Mouse (Mus musculus) lung, adult 2 months (tissue): ENCODE results near the gene Prkg1. TPM values are rescaled to one million over a fixed set of nuclear protein-coding genes. Genes with fewer than 3 reads are reported as not detected.

Experiments
- DNase-seq: peaks from one replicate; pipeline ENCODE4 v3.0.0; 2022
- H3K4me1 ChIP-seq: fragments of 200-500 bp; 2 replicates; pipeline ENCODE4 v1.6.1; 2011; ENCODE audit warnings: low read length; ENCODE audit not compliant: control insufficient read depth, insufficient read depth
- H3K4me3 ChIP-seq: fragments of 200-500 bp; replicated peaks from 2 replicates; pipeline ENCODE3; 2011; ENCODE audit warnings: low read depth, mild to moderate bottlenecking, control low read depth, low read length; ENCODE audit errors: extremely low read depth
- CTCF ChIP-seq: fragments of 200-500 bp; IDR thresholded peaks from 2 replicates; pipeline ENCODE4 v1.5.1; 2011; ENCODE audit warnings: mild to moderate bottlenecking, low read length, control low read depth; ENCODE audit not compliant: insufficient read depth
- POLR2A ChIP-seq: fragments of 200-500 bp; IDR thresholded peaks from 2 replicates; pipeline ENCODE4 v1.6.1; 2011; ENCODE audit warnings: low read depth, mild to moderate bottlenecking, control low read depth, low read length, borderline replicate concordance; ENCODE audit errors: extremely low read depth
- WGBS: fragments of 180-500 bp; shearing (Covaris S2); methylation state at CpG from one replicate; pipeline ENCODE4 v1.1.7; 2018; 5-methylcytosine and 5-hydroxymethylcytosine counted together
- polyA plus RNA-seq: library from polyadenylated mRNA; depleted of rRNA; stranded (reverse); fragments of >200 nt; gene quantifications from 2 replicates; pipeline ENCODE4 v1.2.3, GENCODE M21; 2012

Prkg1 gene
- polyA plus RNA-seq, 1 experiment, result 6.0 TPM

DNA sequence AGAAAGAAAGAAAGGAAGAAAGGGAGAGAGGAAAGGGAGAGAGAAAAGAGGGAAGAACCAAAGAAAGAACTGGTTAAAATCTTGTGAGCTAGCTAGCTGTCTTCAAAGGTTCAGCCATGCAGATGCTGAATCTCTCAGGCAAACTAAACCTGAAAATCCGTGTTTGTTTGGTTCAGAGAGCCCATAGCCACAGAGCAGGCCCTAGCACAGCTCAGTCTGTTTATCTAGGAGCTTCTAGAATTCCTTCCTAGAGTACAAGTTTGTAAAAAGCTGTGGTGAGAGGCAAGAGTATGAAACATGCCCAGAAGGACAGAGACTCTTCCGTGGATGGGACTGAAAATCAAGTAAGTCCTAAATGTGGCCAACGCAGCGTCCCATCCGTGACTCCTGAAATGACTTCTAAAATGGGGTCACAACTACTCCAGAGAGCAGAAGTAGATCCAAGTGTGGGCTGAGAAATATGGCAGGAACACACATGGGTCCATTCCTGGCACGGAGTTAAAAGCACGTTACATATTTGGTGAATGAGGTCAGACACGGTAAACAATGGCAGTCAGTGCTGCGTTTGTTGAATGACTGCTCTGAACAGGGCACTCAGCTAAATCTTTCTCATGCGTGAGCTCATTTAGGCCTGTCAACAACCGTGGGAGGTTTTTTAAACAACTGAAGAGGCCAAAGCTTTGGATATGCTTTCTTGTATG, 13.7 kb downstream of the Prkg1 start:
- 26% methylated on average over 11 of the region's 11 CpGs for WGBS
- peaks cover 3% of the 10 kb centered on the region; the same call in 1 of the 2 replicates for H3K4me1 ChIP-seq
- DNase-seq, result peak; percentile 32
- TF ChIP-seq CTCF, result no peak
- TF ChIP-seq POLR2A, result no peak
- H3K4me3 ChIP-seq, result no peak overlapping the region

DNA sequence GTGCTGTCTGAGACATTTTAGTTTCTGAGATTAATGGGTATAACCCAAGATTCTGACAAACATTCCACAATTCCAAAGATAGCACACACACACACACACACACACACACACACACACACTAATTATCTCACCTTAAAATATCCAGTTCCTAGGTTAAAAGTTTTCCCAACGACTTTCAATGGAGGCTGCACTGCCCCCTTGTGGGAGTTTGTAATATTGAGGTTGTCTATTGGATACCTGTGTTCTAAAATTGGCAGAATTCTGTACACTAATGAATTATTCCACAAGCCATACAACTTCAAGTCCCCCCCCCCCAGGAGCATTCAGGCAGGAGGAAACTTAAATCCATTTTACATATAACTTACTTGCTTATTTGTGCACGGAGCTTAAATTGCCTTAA, 18.2 kb downstream of the Prkg1 start:
- 19% methylated on average over 2 of the region's 2 CpGs for WGBS
- Histone ChIP-seq H3K4me1 (peaks cover 9% of the 10 kb centered on the region), H3K4me3 (no peak overlapping the region)
- TF ChIP-seq POLR2A (no peak), CTCF (peak; percentile 10; the same call in 1 of the 2 replicates)
- DNase-seq, result peak; percentile 36

DNA sequence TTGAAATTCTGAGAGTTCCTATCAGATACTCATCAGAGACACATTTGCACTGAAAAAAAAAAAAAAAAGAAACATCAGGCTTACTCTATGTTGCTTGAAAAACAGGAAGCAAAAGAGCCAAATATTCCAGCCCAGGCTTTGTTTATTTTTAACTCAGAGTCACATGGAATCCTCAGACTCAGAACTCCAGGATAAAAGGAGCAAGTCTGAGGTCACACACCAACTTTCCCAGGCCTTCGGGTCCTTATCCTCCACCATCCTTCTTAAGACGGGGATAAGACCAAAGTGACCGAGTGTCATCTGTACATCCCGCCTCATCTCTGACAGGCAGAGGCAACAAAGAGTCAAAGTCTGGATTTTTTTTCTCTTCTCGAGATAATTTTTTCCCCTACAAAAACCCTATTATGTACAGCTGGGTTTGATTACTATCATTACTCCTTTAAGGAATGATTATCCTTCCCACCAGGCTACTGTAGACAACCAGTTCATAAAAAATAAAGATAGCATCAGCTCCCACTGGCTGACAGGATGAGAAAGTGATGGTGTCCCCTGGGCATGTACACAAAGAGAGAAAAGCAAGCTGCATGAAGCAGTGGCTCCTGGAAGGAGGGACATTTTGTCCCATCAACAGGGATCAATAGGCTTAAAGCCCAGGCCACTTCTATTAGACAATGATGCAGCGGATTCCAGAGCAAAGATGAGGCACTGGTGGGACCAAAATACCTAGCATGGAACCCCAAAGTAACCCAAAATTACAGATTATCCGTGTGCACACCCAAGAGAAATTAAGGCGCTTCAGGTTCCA, 21.4 kb downstream of the Prkg1 start:
- no peak for DNase-seq
- TF ChIP-seq POLR2A, result no peak
- Histone ChIP-seq H3K4me1 (peaks cover 9% of the 10 kb centered on the region), H3K4me3 (no peak overlapping the region)
- 54% methylated on average over 8 of the region's 8 CpGs for WGBS

DNA sequence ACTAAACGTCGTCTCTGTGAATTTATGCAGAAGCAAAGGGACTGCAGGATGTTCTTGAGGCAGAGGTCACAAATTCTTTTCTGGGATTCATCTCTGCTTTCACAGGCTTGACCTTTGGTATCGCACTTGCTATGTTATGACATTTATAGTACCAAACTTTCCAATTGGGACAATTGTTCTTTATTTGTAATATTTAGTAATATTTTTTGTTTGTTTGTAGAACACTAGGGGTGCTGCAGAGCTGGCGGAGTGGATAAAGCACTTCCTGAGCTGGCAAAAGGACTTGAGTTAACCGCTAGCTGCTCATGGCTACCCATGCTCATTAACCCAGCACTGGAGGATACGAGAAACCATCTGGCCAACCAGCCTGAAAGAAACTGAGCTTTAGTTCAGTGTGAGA, 49.9 kb downstream of the Prkg1 start:
- TF ChIP-seq CTCF, result 0 out of 2 replicates have a peak, but pooled peaks have one; percentile 10
- no peak for TF ChIP-seq POLR2A
- no peaks in the 10 kb centered on the region for H3K4me1 ChIP-seq
- H3K4me3 ChIP-seq, result no peak overlapping the region
- 68% methylated on average over 6 of the region's 6 CpGs for WGBS
- DNase-seq, result no peak

DNA sequence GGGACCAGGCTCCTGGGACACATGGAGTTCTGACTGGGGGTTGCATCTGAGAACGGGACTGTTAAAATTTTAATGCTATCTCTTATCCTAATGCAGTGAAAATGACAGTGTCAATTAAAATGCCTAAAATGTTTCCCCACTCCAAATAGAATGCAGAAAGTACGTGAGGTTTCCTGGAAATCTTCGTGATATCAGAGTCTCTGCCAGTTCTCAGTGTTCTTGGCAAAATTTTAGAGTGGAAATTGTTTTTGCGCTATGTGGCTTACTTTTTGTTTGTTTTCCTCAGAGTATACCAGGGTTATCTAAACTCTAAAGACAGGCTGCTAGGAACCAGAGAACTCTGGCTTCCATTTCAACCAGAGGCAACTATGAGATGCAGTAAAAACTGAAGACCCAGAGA, 50.4 kb downstream of the Prkg1 start:
- Histone ChIP-seq H3K4me1 (no peaks in the 10 kb centered on the region), H3K4me3 (no peak overlapping the region)
- DNase-seq, result no peak
- TF ChIP-seq CTCF (no peak), POLR2A (no peak)
- WGBS, result 63% methylated on average over 4 of the region's 4 CpGs

DNA sequence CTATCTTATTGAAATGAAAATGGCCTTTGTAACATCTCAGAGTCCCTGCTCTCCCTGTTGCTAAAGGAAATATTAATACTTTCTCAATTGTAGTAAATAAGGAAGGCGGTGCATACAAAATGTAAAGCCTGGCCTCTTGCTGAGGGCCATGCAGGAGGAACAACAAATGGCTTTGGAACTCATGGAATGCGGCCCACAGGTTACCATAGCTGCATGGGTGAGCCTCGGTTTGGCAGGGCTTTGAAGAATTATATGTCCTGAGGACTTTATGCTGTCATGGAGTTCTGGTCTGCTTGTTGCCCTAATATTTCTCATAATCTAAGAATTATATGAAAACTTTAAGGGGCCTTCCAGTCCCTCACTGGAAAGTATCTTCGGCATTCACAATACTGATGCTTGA, 51.5 kb downstream of the Prkg1 start:
- WGBS, result 59% methylated on average over 4 of the region's 4 CpGs
- DNase-seq, result no peak
- no peak for TF ChIP-seq CTCF
- TF ChIP-seq POLR2A, result no peak
- Histone ChIP-seq H3K4me1 (no peaks in the 10 kb centered on the region), H3K4me3 (no peak overlapping the region)

DNA sequence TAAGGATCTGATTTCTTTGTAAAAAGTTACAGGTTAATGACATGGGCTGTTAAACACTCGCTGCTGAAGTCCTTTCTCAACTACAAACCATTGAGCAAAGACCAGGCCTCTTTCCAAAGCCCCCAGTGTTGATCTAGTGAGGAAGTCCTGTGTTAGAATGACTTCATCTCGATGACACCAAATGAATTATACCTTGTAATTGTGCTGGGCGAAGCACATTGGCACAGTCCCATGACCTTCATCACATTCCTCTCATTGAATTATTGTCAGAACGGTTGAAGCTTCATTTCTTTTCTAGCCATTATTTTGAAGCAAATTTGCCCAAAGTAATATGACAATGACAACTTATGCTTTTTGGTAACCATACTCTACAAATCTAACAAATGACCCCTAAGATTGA, 54.5 kb downstream of the Prkg1 start:
- WGBS, result 64% methylated on average over 4 of the region's 4 CpGs
- H3K4me3 ChIP-seq, result no peak overlapping the region
- DNase-seq, result no peak
- no peaks in the 10 kb centered on the region for H3K4me1 ChIP-seq
- TF ChIP-seq POLR2A, result no peak
- no peak for TF ChIP-seq CTCF

DNA sequence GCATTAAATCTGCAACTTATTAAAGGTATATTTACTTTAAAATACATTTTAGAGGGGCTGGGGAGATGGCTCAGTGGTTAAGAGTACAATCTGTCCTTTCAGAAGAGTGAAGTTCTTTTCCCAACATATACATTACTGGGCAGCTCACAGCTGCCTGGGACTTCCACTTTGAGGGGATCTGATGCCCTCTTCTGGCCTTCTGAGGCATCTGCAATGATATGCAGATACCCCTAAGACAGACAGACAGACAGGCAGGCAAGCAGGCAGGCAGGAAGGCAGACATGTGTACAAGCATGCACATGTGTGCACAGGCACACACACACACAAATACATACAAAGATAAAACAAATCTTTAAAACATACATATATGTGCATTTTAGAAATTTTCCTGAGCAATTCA, 60.8 kb downstream of the Prkg1 start:
- TF ChIP-seq POLR2A, result no peak
- TF ChIP-seq CTCF, result 0 out of 2 replicates have a peak, but pooled peaks have one; percentile 5

DNA sequence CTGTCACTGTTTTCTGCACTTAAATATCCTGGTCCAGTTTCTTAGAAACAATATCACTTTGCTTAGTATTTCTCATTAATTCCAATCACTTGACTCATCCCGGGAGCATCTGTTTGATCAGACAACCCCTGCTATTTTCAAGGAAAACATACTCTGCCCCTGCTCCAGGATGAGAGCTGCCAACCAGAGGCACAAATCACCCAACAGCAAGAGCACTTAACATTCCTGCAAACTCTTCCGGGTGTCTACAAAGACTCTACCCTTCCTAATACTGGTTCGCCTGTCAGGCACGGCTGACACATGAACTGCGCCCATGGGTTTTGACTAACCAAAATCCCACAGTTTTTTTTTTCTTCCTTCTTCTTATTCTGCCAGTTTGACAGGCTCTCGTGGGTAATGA, 65.9 kb downstream of the Prkg1 start:
- Histone ChIP-seq H3K4me1 (peaks cover 6% of the 10 kb centered on the region; the same call in 1 of the 2 replicates), H3K4me3 (no peak overlapping the region)
- TF ChIP-seq CTCF (no peak), POLR2A (no peak)
- no peak for DNase-seq
- WGBS, result 36% methylated on average over 6 of the region's 6 CpGs

More for the DNA sequence above, 60.8 kb downstream of the Prkg1 start:
- no peak for DNase-seq
- H3K4me3 ChIP-seq, result no peak overlapping the region
- H3K4me1 ChIP-seq, result peaks cover 6% of the 10 kb centered on the region; the same call in 1 of the 2 replicates
